Mouse (Mus musculus) stomach, postnatal 0 days (tissue): ENCODE results near the gene Cux2. TPM values are rescaled to one million over a fixed set of nuclear protein-coding genes. Genes with fewer than 3 reads are reported as not detected.

Source experiments
- ATAC-seq: fragments of 200-750 bp; cut with Nextera tagmentation; 2 replicates; pipeline ENCODE4 v1.8.0; 2017; ENCODE audit not compliant: low FRiP score, low TSS enrichment
- DNase-seq: peaks from one replicate; pipeline ENCODE4 v3.0.0-alpha.2; 2016; ENCODE audit warnings: low spot score
- H3K27ac ChIP-seq: fragments of 300-500 bp; sonication (generic); replicated peaks from 2 replicates; pipeline ENCODE4 v1.5.1; 2014; ENCODE audit warnings: mild to moderate bottlenecking, control low read depth
- H3K27me3 ChIP-seq: fragments of 300-500 bp; sonication (generic); 2 replicates; pipeline ENCODE4 v1.6.1; 2014; ENCODE audit warnings: low read length; ENCODE audit not compliant: control insufficient read depth, insufficient read depth
- H3K36me3 ChIP-seq: fragments of 300-500 bp; sonication (generic); 2 replicates; pipeline ENCODE4 v1.6.1; 2014; ENCODE audit warnings: low read length, mixed read lengths; ENCODE audit not compliant: control insufficient read depth, insufficient read depth
- H3K4me1 ChIP-seq: fragments of 300-500 bp; sonication (generic); replicated peaks from 2 replicates; pipeline ENCODE4 v1.6.1; 2014; ENCODE audit warnings: antibody characterized with exemption; ENCODE audit not compliant: control insufficient read depth, insufficient read depth
- H3K4me2 ChIP-seq: fragments of 300-500 bp; sonication (generic); replicated peaks from 2 replicates; pipeline ENCODE4 v1.6.1; 2014; ENCODE audit warnings: low read depth, mild to moderate bottlenecking, control low read depth, moderate library complexity
- H3K4me3 ChIP-seq: fragments of 300-500 bp; sonication (generic); 2 replicates; pipeline ENCODE4 v1.5.1; 2014; ENCODE audit warnings: low read depth, low read length, control low read depth
- H3K9ac ChIP-seq: fragments of 300-500 bp; sonication (generic); 2 replicates; pipeline ENCODE4 v1.6.1; 2014; ENCODE audit warnings: mild to moderate bottlenecking, low read length, control low read depth, mixed read lengths
- H3K9me3 ChIP-seq: fragments of 300-500 bp; sonication (generic); 2 replicates; pipeline ENCODE4 v1.6.1; 2016; ENCODE audit warnings: low read length; ENCODE audit not compliant: control insufficient read depth
- CTCF ChIP-seq: IDR thresholded peaks from 2 replicates; pipeline ENCODE4 v1.5.1; 2016; ENCODE audit warnings: antibody characterized with exemption, low read depth, mild to moderate bottlenecking, moderate library complexity
- EP300 ChIP-seq: optimal IDR thresholded peaks from 2 replicates; pipeline ENCODE3; 2016; ENCODE audit warnings: antibody characterized with exemption
- whole genome bisulfite sequencing: fragments of 180-500 bp; shearing (Covaris S2); extraction: QIAGEN DNeasy Blood & Tissue Kit; methylation state at CpG from one replicate; pipeline ENCODE4 v1.1.7; 2014; 5-methylcytosine and 5-hydroxymethylcytosine counted together
- polyA plus RNA-seq: library from polyadenylated mRNA; unstranded; fragments of >200 nt; fragmentation: Nextera tagmentation; extraction: Ambion mirVana; gene quantifications from 2 replicates; pipeline ENCODE4 v1.2.1, GENCODE M21; 2015

Cux2 gene
- polyA plus RNA-seq, 1 experiment from 2014 or later, result 1.2 TPM

DNA sequence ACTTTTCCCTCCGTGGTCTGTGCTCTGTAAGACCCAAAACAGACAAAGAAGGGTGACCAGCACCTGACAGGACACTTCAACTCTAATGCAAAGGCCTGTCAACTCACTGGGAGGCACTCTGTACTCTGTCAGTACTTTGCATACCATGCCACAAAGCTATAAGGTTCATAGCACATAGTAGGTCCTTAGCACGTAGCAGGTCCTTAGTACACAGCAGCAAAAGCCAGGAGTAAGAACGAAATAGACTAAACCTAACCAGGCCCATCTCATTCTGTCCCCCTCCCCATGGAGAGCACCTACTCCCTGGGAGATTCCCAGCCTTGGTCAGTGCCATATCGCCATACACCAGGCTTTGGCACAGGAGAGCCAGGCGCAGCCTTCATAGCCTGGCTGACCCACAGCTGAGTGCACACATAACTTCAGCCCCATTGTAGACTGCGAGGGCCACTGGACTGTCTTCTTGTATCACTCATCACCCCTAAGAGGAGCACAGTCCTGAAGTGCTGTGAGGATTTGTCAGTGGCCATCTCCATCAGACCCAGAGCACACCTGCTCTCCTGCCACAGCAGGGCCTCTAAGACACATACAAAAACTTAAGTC, 218.8 kb downstream of the Cux2 start:
- TF ChIP-seq EP300, result no peak
- no peak for TF ChIP-seq CTCF
- Histone ChIP-seq H3K9ac (no peak overlapping the region), H3K27ac (no peak overlapping the region), H3K27me3 (no peaks in the 10 kb centered on the region), H3K36me3 (no peaks in the 10 kb centered on the region; the same call in none of the 2 replicates), H3K9me3 (no peaks in the 10 kb centered on the region), H3K4me1 (peaks cover 8% of the 10 kb centered on the region; the same call in 1 of the 2 replicates), H3K4me2 (no peak overlapping the region), H3K4me3 (no peak overlapping the region)
- DNase-seq (no peak), ATAC-seq (no peak)
- 89% methylated on average over 6 of the region's 6 CpGs for WGBS

DNA sequence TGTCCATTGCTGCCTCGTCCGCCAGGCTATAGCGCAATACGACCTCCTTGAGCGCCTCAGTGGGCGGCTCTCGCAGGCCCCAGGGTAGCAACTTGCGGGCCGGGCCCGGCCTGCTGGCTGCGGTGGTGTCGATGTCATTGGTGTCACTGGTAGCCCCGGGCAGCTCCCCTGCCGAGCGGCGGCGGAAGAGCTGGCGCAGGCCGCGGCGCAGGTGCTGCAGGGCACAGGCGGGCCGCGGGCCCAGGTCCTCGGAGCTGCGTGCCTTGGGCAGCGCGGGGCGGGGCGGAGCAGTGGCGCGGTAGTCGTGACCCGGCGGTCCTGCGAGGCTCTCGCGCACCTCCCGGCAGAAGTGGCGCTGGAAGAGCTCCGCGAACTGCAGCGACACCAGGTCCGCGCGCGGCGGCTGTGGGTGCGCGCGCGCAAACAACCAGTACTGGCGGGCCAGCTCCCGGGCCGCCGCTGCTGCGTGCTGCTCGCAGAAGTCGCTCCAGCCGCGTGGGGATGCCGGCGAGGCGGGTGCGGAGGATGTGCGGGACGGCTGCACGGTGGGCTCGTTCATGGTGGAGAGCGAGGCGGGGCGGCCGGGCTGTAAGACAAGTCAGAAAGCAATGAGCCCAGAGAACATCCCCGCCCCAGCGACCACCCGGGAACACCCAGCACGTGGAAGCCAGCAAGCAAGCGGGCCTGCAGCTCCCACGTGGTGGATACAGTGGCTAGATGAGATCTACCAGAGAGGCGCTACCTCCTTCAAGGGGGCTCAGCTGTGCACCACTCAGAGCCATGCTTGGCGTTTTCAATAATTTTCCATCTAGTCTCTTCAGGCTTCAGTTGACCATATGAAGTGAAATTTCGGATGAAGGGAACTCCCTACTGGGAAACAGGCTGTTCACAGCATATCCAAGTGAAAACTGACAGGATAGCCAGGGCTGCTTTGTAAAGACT, 221.1 kb downstream of the Cux2 start:
- peak overlapping the region; percentile 43; the same call in 1 of the 2 replicates for H3K9ac ChIP-seq
- peak; percentile 60 for DNase-seq
- no peak overlapping the region for H3K27ac ChIP-seq
- WGBS, result 20% methylated on average over 77 of the region's 82 CpGs
- ATAC-seq, result peak; percentile 53
- peak overlapping the region; percentile 28 for H3K4me3 ChIP-seq
- TF ChIP-seq CTCF, result no peak; the same call in 1 of the 2 replicates
- peaks cover 5% of the 10 kb centered on the region; the same call in 1 of the 2 replicates for H3K4me1 ChIP-seq
- H3K9me3 ChIP-seq, result no peaks in the 10 kb centered on the region
- peaks cover 3% of the 10 kb centered on the region for H3K36me3 ChIP-seq
- H3K27me3 ChIP-seq, result no peaks in the 10 kb centered on the region
- H3K4me2 ChIP-seq, result peak overlapping the region; percentile 61

DNA sequence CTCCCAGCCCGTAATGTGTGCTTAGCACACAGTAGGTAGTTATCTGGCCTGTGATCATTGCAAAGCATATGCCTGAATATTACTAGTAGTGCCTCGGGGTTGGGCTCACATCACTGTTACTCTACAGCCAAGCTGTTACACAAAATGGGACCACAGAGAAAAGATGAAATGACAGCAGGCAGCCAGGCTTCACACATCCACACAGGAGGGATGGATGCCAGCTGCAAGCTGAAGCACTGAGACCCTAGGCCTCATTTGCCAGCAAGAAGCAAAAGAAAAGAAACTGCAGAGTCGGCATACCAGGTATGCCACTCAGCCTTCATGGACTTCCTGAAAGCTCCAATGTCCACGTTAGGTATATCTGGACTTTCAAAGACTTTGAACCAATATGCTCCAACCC, 222.0 kb downstream of the Cux2 start:
- Histone ChIP-seq H3K4me1 (0 out of 2 replicates have a peak, but pooled peaks cover 2% of the 10 kb centered on the region), H3K27ac (no peak overlapping the region), H3K4me3 (no peak overlapping the region), H3K27me3 (no peaks in the 10 kb centered on the region), H3K36me3 (peaks cover 3% of the 10 kb centered on the region), H3K9me3 (no peaks in the 10 kb centered on the region), H3K9ac (no peak overlapping the region), H3K4me2 (no peak overlapping the region)
- no peak for DNase-seq
- no peak for ATAC-seq
- TF ChIP-seq CTCF, result no peak
- no peak for TF ChIP-seq EP300
- WGBS, result 82% methylated on average over 4 of the region's 4 CpGs

DNA sequence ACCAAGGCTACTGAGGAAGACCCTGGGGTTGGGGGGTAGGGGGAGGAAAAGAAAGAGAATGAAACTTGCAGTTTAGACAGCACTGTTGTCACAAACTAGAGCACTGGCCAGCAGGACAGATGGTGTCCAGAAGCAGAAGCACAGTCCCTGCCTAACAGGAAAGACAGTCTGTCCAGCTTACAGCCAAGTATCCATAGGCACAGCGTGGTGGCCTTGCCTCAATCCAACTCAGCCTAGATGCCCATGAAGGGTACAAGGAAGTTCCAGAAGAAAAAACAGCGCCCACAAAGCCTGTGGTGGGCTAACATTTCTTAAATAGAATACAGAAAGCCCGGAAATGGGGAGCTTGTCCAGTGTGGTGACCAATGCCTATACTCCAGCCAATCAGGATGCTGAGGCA, 224.3 kb downstream of the Cux2 start:
- Histone ChIP-seq H3K4me1 (0 out of 2 replicates have a peak, but pooled peaks cover 2% of the 10 kb centered on the region), H3K27me3 (no peaks in the 10 kb centered on the region), H3K9ac (no peak overlapping the region), H3K4me3 (no peak overlapping the region), H3K36me3 (peaks cover 3% of the 10 kb centered on the region), H3K27ac (no peak overlapping the region), H3K4me2 (no peak overlapping the region), H3K9me3 (no peaks in the 10 kb centered on the region)
- TF ChIP-seq CTCF (no peak), EP300 (no peak)
- no peak for DNase-seq
- ATAC-seq, result no peak
- WGBS, result 87% methylated on average over 3 of the region's 3 CpGs

- TF ChIP-seq CTCF (no peak), EP300 (no peak)
- Histone ChIP-seq H3K27ac (peak overlapping the region; percentile 24; the same call in 1 of the 2 replicates), H3K4me2 (no peak overlapping the region), H3K4me3 (no peak overlapping the region), H3K9me3 (no peaks in the 10 kb centered on the region), H3K27me3 (no peaks in the 10 kb centered on the region), H3K9ac (no peak overlapping the region), H3K4me1 (0 out of 2 replicates have a peak, but pooled peaks cover 2% of the 10 kb centered on the region), H3K36me3 (peaks cover 4% of the 10 kb centered on the region)
- ATAC-seq, result no peak
- WGBS, result 62% methylated on average over 4 of the region's 4 CpGs
- DNase-seq, result no peak
These were observed 225.8 kb downstream of the Cux2 start for GRCm38 (mm10) chr5:121824121-121824520.
